Mouse (Mus musculus) CH12.LX (cell line): ENCODE results near the gene Igf1r. TPM values are rescaled to one million over a fixed set of nuclear protein-coding genes. Genes with fewer than 3 reads are reported as not detected.

ENCODE experiments used
- DNase-seq: peaks from one replicate; pipeline ENCODE4 v3.0.0-alpha.2; 2013; ENCODE audit errors: extremely low read depth
- H3K27ac ChIP-seq: 2 replicates; pipeline ENCODE4 v1.5.1; 2012; ENCODE audit warnings: low read depth, mild to moderate bottlenecking, control low read depth, moderate library complexity; ENCODE audit not compliant: insufficient read depth
- H3K27me3 ChIP-seq: replicated peaks from 2 replicates; pipeline ENCODE3; 2012; ENCODE audit warnings: inconsistent platforms
- H3K36me3 ChIP-seq, 2 experiments: replicated peaks in 1 of 2; 2 replicates each; pipeline versions ENCODE3 to v1.6.1; 2012; ENCODE audit warnings: inconsistent platforms in 1 of 2, low read length in 1 of 2, mild to moderate bottlenecking in 1 of 2, mixed read lengths in 1 of 2, moderate library complexity in 1 of 2; ENCODE audit not compliant: control insufficient read depth in 1 of 2, insufficient read depth in 1 of 2
- H3K4me1 ChIP-seq, 2 experiments: 2 replicates each; pipeline ENCODE4 v1.6.1; 2012; ENCODE audit warnings: inconsistent platforms in 1 of 2, moderate library complexity in 1 of 2; ENCODE audit not compliant: insufficient read depth in 2 of 2, control insufficient read depth in 1 of 2
- H3K4me2 ChIP-seq: 2 replicates; pipeline ENCODE4 v1.6.1; 2012; ENCODE audit warnings: low read depth, mild to moderate bottlenecking, control low read depth; ENCODE audit not compliant: poor library complexity, insufficient read depth, severe bottlenecking
- H3K4me3 ChIP-seq, 3 experiments: fragments of 150-350 bp in 1 of 3; sonication (generic) in 1 of 3; replicated peaks in 1 of 3; 2 replicates each; pipeline versions ENCODE3 to v1.5.1; 2011 to 2012; ENCODE audit warnings: low read depth in 2 of 3, low read length in 2 of 3, mild to moderate bottlenecking in 2 of 3, moderate library complexity in 2 of 3, control low read depth in 1 of 3, improper control_type of control experiment in 1 of 3, inconsistent platforms in 1 of 3, mixed read lengths in 1 of 3; ENCODE audit not compliant: poor library complexity in 1 of 3
- H3K79me2 ChIP-seq: replicated peaks from 2 replicates; pipeline ENCODE4 v1.6.1; 2012; ENCODE audit warnings: mild to moderate bottlenecking, moderate library complexity; ENCODE audit not compliant: control insufficient read depth, poor library complexity, insufficient read depth, severe bottlenecking; ENCODE audit errors: extremely low read depth
- H3K9ac ChIP-seq: 2 replicates; pipeline ENCODE4 v1.6.1; 2012; ENCODE audit warnings: low read depth, mild to moderate bottlenecking, control low read depth, moderate library complexity; ENCODE audit not compliant: insufficient read depth
- H3K9me3 ChIP-seq: replicated peaks from 2 replicates; pipeline ENCODE3; 2012; ENCODE audit warnings: low read length, inconsistent platforms, mixed read lengths
- BHLHE40 ChIP-seq: IDR thresholded peaks from 2 replicates; pipeline ENCODE4 v1.6.1; 2011; ENCODE audit warnings: mild to moderate bottlenecking, low read depth, low read length, improper control_type of control experiment
- CHD2 ChIP-seq: IDR thresholded peaks from 2 replicates; pipeline ENCODE4 v1.6.1; 2011; ENCODE audit warnings: low read length, improper control_type of control experiment
- CTCF ChIP-seq, 2 experiments: IDR thresholded peaks in 1 of 2; conservative IDR thresholded peaks in 1 of 2; 2 replicates each; pipeline ENCODE4 v1.5.1; 2011 to 2012; ENCODE audit warnings: low read depth in 2 of 2, low read length in 2 of 2, improper control_type of control experiment in 1 of 2, inconsistent platforms in 1 of 2, mild to moderate bottlenecking in 1 of 2, moderate library complexity in 1 of 2
- E2F4 ChIP-seq: IDR thresholded peaks from 2 replicates; pipeline ENCODE4 v1.6.1; 2011; ENCODE audit warnings: low read depth, low read length, improper control_type of control experiment; ENCODE audit not compliant: insufficient replicate concordance
- ELF1 ChIP-seq: IDR thresholded peaks from 2 replicates; pipeline ENCODE4 v1.6.1; 2014; ENCODE audit warnings: low read depth, mild to moderate bottlenecking, inconsistent platforms, low read length, improper control_type of control experiment
- ETS1 ChIP-seq: conservative IDR thresholded peaks from 2 replicates; pipeline ENCODE4 v1.6.1; 2012; ENCODE audit warnings: low read depth, mild to moderate bottlenecking, inconsistent platforms, low read length, improper control_type of control experiment, moderate library complexity
- GABPA ChIP-seq: IDR thresholded peaks from 2 replicates; pipeline ENCODE4 v1.6.1; 2012; ENCODE audit warnings: low read depth, low read length, improper control_type of control experiment, inconsistent platforms; ENCODE audit not compliant: insufficient replicate concordance
- HCFC1 ChIP-seq: IDR thresholded peaks from 2 replicates; pipeline ENCODE4 v1.6.1; 2012; ENCODE audit warnings: low read depth, mild to moderate bottlenecking, inconsistent platforms, low read length, improper control_type of control experiment
- IRF4 ChIP-seq: IDR thresholded peaks from 2 replicates; pipeline ENCODE4 v1.6.1; 2014; ENCODE audit warnings: low read depth, mild to moderate bottlenecking, inconsistent platforms, low read length, improper control_type of control experiment
- JUN ChIP-seq: IDR thresholded peaks from 2 replicates; pipeline ENCODE4 v1.6.1; 2011; ENCODE audit warnings: low read depth, mild to moderate bottlenecking, low read length, improper control_type of control experiment, moderate library complexity; ENCODE audit not compliant: insufficient read depth
- JUND ChIP-seq: conservative IDR thresholded peaks from 2 replicates; pipeline ENCODE4 v1.6.1; 2011; ENCODE audit warnings: low read depth, low read length, improper control_type of control experiment
- MAFK ChIP-seq: IDR thresholded peaks from 2 replicates; pipeline ENCODE4 v1.6.1; 2011; ENCODE audit warnings: low read length, improper control_type of control experiment; ENCODE audit not compliant: insufficient replicate concordance
- MYC ChIP-seq: IDR thresholded peaks from 2 replicates; pipeline ENCODE4 v1.6.1; 2011; ENCODE audit warnings: low read depth, mild to moderate bottlenecking, improper control_type of control experiment, low read length
- NELFE ChIP-seq: IDR thresholded peaks from 2 replicates; pipeline ENCODE4 v1.6.1; 2011; ENCODE audit warnings: low read depth, low read length, improper control_type of control experiment
- NRF1 ChIP-seq: IDR thresholded peaks from 2 replicates; pipeline ENCODE4 v1.6.1; 2014; ENCODE audit warnings: low read depth, mild to moderate bottlenecking, inconsistent platforms, low read length, improper control_type of control experiment, moderate library complexity
- PAX5 ChIP-seq: IDR thresholded peaks from 2 replicates; pipeline ENCODE4 v1.6.1; 2012; ENCODE audit warnings: low read length, inconsistent platforms, mixed read lengths
- POLR2A ChIP-seq: IDR thresholded peaks from 2 replicates; pipeline ENCODE4 v1.6.1; 2011; ENCODE audit warnings: low read depth, mild to moderate bottlenecking, improper control_type of control experiment, low read length
- POLR2AphosphoS2 ChIP-seq: IDR thresholded peaks from 2 replicates; pipeline ENCODE4 v1.6.1; 2011; ENCODE audit warnings: low read depth, low read length, improper control_type of control experiment
- RAD21 ChIP-seq: IDR thresholded peaks from 2 replicates; pipeline ENCODE4 v1.6.1; 2011; ENCODE audit warnings: low read depth, mild to moderate bottlenecking, low read length, improper control_type of control experiment, moderate library complexity
- RCOR1 ChIP-seq: conservative IDR thresholded peaks from 2 replicates; pipeline ENCODE4 v1.6.1; 2012; ENCODE audit warnings: low read depth, mild to moderate bottlenecking, inconsistent platforms, low read length, improper control_type of control experiment
- SIN3A ChIP-seq: IDR thresholded peaks from 2 replicates; pipeline ENCODE4 v1.6.1; 2012; ENCODE audit warnings: low read length, improper control_type of control experiment, inconsistent platforms
- TBP ChIP-seq: conservative IDR thresholded peaks from 2 replicates; pipeline ENCODE4 v1.6.1; 2011; ENCODE audit warnings: low read depth, low read length, improper control_type of control experiment
- TCF12 ChIP-seq: IDR thresholded peaks from 2 replicates; pipeline ENCODE4 v1.6.1; 2014; ENCODE audit warnings: low read depth, mild to moderate bottlenecking, inconsistent platforms, low read length, improper control_type of control experiment
- UBTF ChIP-seq: IDR thresholded peaks from 2 replicates; pipeline ENCODE4 v1.6.1; 2012; ENCODE audit warnings: low read depth, mild to moderate bottlenecking, inconsistent platforms, low read length, improper control_type of control experiment, moderate library complexity
- USF1 ChIP-seq: IDR thresholded peaks from 2 replicates; pipeline ENCODE4 v1.6.1; 2014; ENCODE audit warnings: low read depth, mild to moderate bottlenecking, inconsistent platforms, low read length, improper control_type of control experiment
- USF2 ChIP-seq: conservative IDR thresholded peaks from 2 replicates; pipeline ENCODE4 v1.6.1; 2011; ENCODE audit warnings: low read depth, low read length, improper control_type of control experiment
- ZKSCAN1 ChIP-seq: IDR thresholded peaks from 2 replicates; pipeline ENCODE4 v1.6.1; 2012; ENCODE audit warnings: low read depth, inconsistent platforms, low read length, improper control_type of control experiment, borderline replicate concordance
- ZMIZ1 ChIP-seq: IDR thresholded peaks from 2 replicates; pipeline ENCODE4 v1.6.1; 2012; ENCODE audit warnings: low read depth, mild to moderate bottlenecking, inconsistent platforms, low read length, improper control_type of control experiment
- ZNF384 ChIP-seq: IDR thresholded peaks from 2 replicates; pipeline ENCODE4 v1.6.1; 2012; ENCODE audit warnings: low read depth, low read length, improper control_type of control experiment, inconsistent platforms
- dilution Hi-C: fragments of 300-500 bp; cut with MboI; formaldehyde crosslinking; loops from 2 replicates; pipeline ENCODE4 v1.14.3; 2020; ENCODE audit warnings: low sequenced_read_pairs; ENCODE audit not compliant: extremely low pct_unique_long_range_greater_than_20kb, extremely low pct_ligation_motif_present
- in situ Hi-C: fragments of 300-500 bp; cut with MboI; formaldehyde crosslinking; loops from 3 replicates; pipeline ENCODE4 v1.14.3; 2019; ENCODE audit warnings: low sequenced_read_pairs, low pct_ligation_motif_present, low pct_unique_long_range_greater_than_20kb, mixed read lengths
- polyA plus RNA-seq: library from polyadenylated mRNA; unstranded; fragments of >175 nt; gene quantifications from 2 replicates; pipeline ENCODE4 v1.2.1, GENCODE M21; 2012; ENCODE audit warnings: low read depth; ENCODE audit not compliant: insufficient read length
- total RNA-seq, 2 experiments: library from RNA; depleted of rRNA; stranded (reverse); fragments of 300-350 nt in 1 of 2; fragments of >200 nt in 1 of 2; gene quantifications; 2 replicates each; pipeline ENCODE4 v1.2.3; 2012 to 2014

Igf1r gene
- total and polyA plus RNA-seq, 3 experiments, result 0.19 to 1.6 (median 0.29) TPM

- Histone ChIP-seq H3K4me2 (no peak overlapping the region), H3K79me2 (no peaks in the 10 kb centered on the region), H3K9me3 (no peaks in the 10 kb centered on the region), H3K4me1 (peaks cover 0 to 11% of the 10 kb centered on the region in 2 experiments; a peak in 2 of 4 replicates), H3K27ac (no peak overlapping the region), H3K4me3 (no peak overlapping the region), H3K9ac (no peak overlapping the region), H3K27me3 (peaks cover 61% of the 10 kb centered on the region), H3K36me3 (no peaks in the 10 kb centered on the region)
- DNase-seq, result no peak
- dilution Hi-C loops (no loop called here), in situ Hi-C loops (no loop called here)
- no peak for TF ChIP-seq TBP
- no peak for TF ChIP-seq ZKSCAN1
- no peak for TF ChIP-seq RAD21
- TF ChIP-seq PAX5, result no peak
- TF ChIP-seq USF1, result no peak
- no peak for TF ChIP-seq RCOR1
- no peak for TF ChIP-seq MYC
- TF ChIP-seq CTCF (conservative IDR thresholded peaks at IDR 0.05 in 1 of 2, IDR thresholded peaks at IDR 0.05 in 1 of 2; ENCODE audit: low read depth in 2 of 2, low read length in 2 of 2), result no peak
- no peak for TF ChIP-seq IRF4
- TF ChIP-seq BHLHE40, result no peak
- no peak for TF ChIP-seq JUN
- no peak for TF ChIP-seq NRF1
- no peak for TF ChIP-seq ETS1
- no peak for TF ChIP-seq GABPA
- TF ChIP-seq HCFC1, result no peak
- TF ChIP-seq E2F4, result no peak
- TF ChIP-seq ZMIZ1, result no peak
- no peak for TF ChIP-seq ZNF384
- TF ChIP-seq MAFK, result no peak
Observed at GRCm38 (mm10) chr7:67989376-67989775, 36.7 kb downstream of the Igf1r start.

GRCm38 (mm10) chr7:67993614-67994013, 41.0 kb downstream of the Igf1r start:
- no peaks in the 10 kb centered on the region for H3K79me2 ChIP-seq
- no peak overlapping the region for H3K9ac ChIP-seq
- in situ Hi-C loops, result no loop called here
- H3K4me3 ChIP-seq, result no peak overlapping the region
- no peak overlapping the region for H3K4me2 ChIP-seq
- no peak for DNase-seq
- no peak overlapping the region for H3K27ac ChIP-seq
- H3K9me3 ChIP-seq, result no peaks in the 10 kb centered on the region
- no peaks in the 10 kb centered on the region for H3K4me1 ChIP-seq
- H3K36me3 ChIP-seq, result no peaks in the 10 kb centered on the region
- dilution Hi-C loops, result no loop called here
- H3K27me3 ChIP-seq, result peaks cover 53% of the 10 kb centered on the region
- no peak for TF ChIP-seq UBTF
- no peak for TF ChIP-seq JUND
- no peak for TF ChIP-seq TCF12
- TF ChIP-seq ETS1, result no peak
- no peak for TF ChIP-seq ZKSCAN1
- no peak for TF ChIP-seq NELFE
- no peak for TF ChIP-seq JUN
- TF ChIP-seq ZNF384, result no peak
- no peak for TF ChIP-seq POLR2AphosphoS2
- TF ChIP-seq USF1, result no peak
- no peak for TF ChIP-seq CHD2
- TF ChIP-seq POLR2A, result no peak
- TF ChIP-seq HCFC1, result no peak
- TF ChIP-seq ELF1, result no peak
- TF ChIP-seq USF2, result no peak
- TF ChIP-seq GABPA, result no peak
- no peak for TF ChIP-seq MYC
- no peak for TF ChIP-seq IRF4
- no peak for TF ChIP-seq E2F4
- no peak for TF ChIP-seq SIN3A
